Mouse (Mus musculus): ENCODE results near the gene Foxd3. TPM values are rescaled to one million over a fixed set of nuclear protein-coding genes. Genes with fewer than 3 reads are reported as not detected.
"Not testable (repeated sequence)": the region's sequence is repeated elsewhere in the genome, so short reads cannot be mapped to it uniquely, and the experiment has no call there.

Foxd3 gene
- polyA plus RNA-seq, 1 experiment from 2014 or later = 0.65 TPM

DNA sequence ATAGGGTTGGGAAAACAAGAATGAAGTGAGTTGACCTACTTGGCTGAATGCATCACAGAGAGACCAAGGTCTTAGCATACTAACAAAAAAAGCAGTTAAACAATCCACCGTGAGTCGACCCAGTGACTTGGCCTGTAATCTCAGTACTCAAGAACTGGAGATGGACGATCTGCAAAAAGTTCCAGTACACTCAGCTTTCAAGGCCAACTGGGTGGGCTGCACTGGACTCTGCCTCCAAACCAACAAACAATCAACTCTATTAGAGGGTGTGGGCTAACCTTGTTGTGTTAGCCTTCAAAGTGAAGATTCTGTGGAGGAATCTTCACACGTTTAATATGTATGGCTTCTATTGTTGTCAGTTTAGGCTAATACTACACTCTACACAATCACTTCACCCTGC, 20.1 kb upstream of the Foxd3 start:
- Histone ChIP-seq H3K27ac (replicated peaks) (no peak overlapping the region), H3K4me1 (replicated peaks; ENCODE audit: control insufficient read depth, insufficient read depth) (no peaks in the 10 kb centered on the region), H3K9ac (ENCODE audit: low read length) (no peak overlapping the region), H3K4me3 (ENCODE audit: low read depth, low read length) (no peak overlapping the region), H3K36me3 (ENCODE audit: control insufficient read depth, insufficient read depth, low read length) (no peaks in the 10 kb centered on the region), H3K27me3 (ENCODE audit: control insufficient read depth, insufficient read depth, low read length) (no peaks in the 10 kb centered on the region), H3K9me3 (ENCODE audit: control insufficient read depth, low read length) (no peaks in the 10 kb centered on the region), H3K4me2 (replicated peaks; ENCODE audit: low read depth) (no peak overlapping the region)
- no peak for DNase-seq (ENCODE audit: low spot score)
- ATAC-seq (ENCODE audit: low FRiP score, low TSS enrichment) = no peak
- TF ChIP-seq CTCF (IDR thresholded peaks at IDR 0.05; ENCODE audit: low read depth) = no peak
- TF ChIP-seq EP300 (optimal IDR thresholded peaks at IDR 0.05) = no peak
- WGBS = 58% methylated on average over 4 of the region's 4 CpGs

DNA sequence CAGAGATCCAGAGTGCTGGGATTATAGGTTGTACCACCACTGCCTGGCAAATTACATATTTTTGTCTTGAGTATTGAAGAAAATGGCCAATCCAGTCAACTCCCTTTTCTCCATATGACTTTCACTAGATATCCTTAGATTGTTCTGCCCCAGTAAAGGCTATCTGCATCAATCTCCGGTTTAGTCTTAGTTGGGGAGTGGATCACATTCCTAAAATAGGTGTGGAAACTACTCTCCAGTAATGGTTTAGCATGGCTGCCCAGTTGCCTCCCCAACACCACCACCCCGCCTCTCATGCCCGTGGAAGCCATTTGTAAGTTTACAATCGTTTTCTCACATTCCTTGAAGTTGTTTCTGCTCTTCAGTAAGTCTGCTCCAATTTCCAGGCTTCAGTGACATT, 19.4 kb upstream of the Foxd3 start:
- Histone ChIP-seq H3K4me2 (replicated peaks; ENCODE audit: low read depth) (no peak overlapping the region), H3K27me3 (ENCODE audit: control insufficient read depth, insufficient read depth, low read length) (no peaks in the 10 kb centered on the region), H3K4me3 (ENCODE audit: low read depth, low read length) (no peak overlapping the region), H3K27ac (replicated peaks) (no peak overlapping the region), H3K4me1 (replicated peaks; ENCODE audit: control insufficient read depth, insufficient read depth) (no peaks in the 10 kb centered on the region), H3K36me3 (ENCODE audit: control insufficient read depth, insufficient read depth, low read length) (no peaks in the 10 kb centered on the region), H3K9me3 (ENCODE audit: control insufficient read depth, low read length) (no peaks in the 10 kb centered on the region), H3K9ac (ENCODE audit: low read length) (no peak overlapping the region)
- ATAC-seq (ENCODE audit: low FRiP score, low TSS enrichment) = no peak
- no peak for TF ChIP-seq CTCF (IDR thresholded peaks at IDR 0.05; ENCODE audit: low read depth)
- no peak for TF ChIP-seq EP300 (optimal IDR thresholded peaks at IDR 0.05)
- 76% methylated on average over 4 of the region's 4 CpGs for WGBS
- DNase-seq (ENCODE audit: low spot score) = no peak

DNA sequence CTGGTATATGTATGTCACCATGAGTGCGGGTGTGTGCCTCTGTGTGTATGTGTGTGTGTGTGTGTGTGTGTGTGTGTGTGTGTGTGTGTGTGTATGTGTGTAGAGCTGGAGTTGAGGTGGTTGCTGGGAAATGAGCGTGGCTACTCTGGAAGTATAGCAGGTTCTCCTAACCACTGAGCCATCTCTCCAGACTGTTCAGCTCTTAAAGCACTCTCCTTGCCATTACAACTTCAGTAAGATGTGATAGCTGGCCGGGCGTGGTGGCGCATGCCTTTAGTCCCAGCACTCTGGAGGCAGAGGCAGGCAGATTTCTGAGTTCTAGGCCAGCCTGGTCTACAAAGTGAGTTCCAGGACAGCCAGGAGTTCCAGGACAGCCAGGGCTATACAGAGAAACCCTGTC, 15.5 kb upstream of the Foxd3 start:
- H3K9me3 ChIP-seq (ENCODE audit: control insufficient read depth, low read length); H3K36me3 ChIP-seq (ENCODE audit: control insufficient read depth, insufficient read depth, low read length); H3K4me1 ChIP-seq (replicated peaks; ENCODE audit: control insufficient read depth, insufficient read depth); DNase-seq (ENCODE audit: low spot score); H3K27me3 ChIP-seq (ENCODE audit: control insufficient read depth, insufficient read depth, low read length); H3K4me3 ChIP-seq (ENCODE audit: low read depth, low read length); H3K27ac ChIP-seq (replicated peaks); ATAC-seq (ENCODE audit: low FRiP score, low TSS enrichment); H3K4me2 ChIP-seq (replicated peaks; ENCODE audit: low read depth); H3K9ac ChIP-seq (ENCODE audit: low read length): not testable (repeated sequence)
- 94% methylated on average over 5 of the region's 5 CpGs for WGBS

DNA sequence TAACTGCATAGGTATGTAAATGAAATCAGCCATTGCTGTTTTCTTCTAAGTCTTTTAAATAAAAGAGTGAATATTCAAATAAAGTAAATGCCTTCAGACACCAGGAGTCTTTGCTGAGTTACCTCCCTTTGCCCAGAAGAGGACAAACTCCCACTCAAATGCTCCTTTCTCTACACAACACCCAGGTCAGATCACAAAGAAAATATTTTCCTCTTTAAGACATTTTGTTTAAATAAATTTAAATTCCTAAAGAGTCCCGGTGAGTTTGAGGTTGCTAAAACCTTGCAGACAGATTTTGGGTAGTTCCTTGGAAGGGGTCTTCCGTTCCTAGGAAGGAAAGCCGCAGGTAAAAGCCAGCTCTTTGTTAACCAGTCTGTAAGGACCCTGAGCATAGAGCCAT, 14.2 kb upstream of the Foxd3 start:
- no peaks in the 10 kb centered on the region for H3K4me1 ChIP-seq (replicated peaks; ENCODE audit: control insufficient read depth, insufficient read depth)
- no peak overlapping the region for H3K4me2 ChIP-seq (replicated peaks; ENCODE audit: low read depth)
- H3K4me3 ChIP-seq (ENCODE audit: low read depth, low read length) = no peak overlapping the region
- no peak for TF ChIP-seq CTCF (IDR thresholded peaks at IDR 0.05; ENCODE audit: low read depth)
- TF ChIP-seq EP300 (optimal IDR thresholded peaks at IDR 0.05) = no peak
- no peak for DNase-seq (ENCODE audit: low spot score)
- no peak overlapping the region for H3K9ac ChIP-seq (ENCODE audit: low read length)
- no peaks in the 10 kb centered on the region for H3K36me3 ChIP-seq (ENCODE audit: control insufficient read depth, insufficient read depth, low read length)
- no peak for ATAC-seq (ENCODE audit: low FRiP score, low TSS enrichment)
- WGBS = 28% methylated on average over 3 of the region's 3 CpGs
- H3K27ac ChIP-seq (replicated peaks) = no peak overlapping the region
- no peaks in the 10 kb centered on the region for H3K9me3 ChIP-seq (ENCODE audit: control insufficient read depth, low read length)
- H3K27me3 ChIP-seq (ENCODE audit: control insufficient read depth, insufficient read depth, low read length) = no peaks in the 10 kb centered on the region

DNA sequence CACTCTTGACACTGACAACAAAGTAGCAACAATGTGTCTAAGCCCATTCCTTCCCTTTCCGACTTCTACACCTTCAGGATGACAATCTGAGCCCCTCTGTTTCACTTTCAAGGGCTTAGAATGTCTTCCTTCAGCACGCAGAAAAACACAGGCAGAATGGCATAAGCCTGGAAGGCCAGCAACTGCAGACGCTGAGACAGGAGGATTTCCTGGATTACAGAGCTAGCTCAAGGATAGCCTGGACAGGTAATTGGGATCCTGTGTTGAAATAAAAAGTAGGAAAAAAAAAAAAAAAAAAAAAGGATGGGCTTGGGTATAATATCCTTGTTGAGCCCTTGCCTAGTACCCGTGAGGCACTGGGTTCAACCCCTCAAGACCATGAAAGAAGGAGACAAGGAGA, 10.5 kb upstream of the Foxd3 start:
- DNase-seq (ENCODE audit: low spot score) (no peak), ATAC-seq (ENCODE audit: low FRiP score, low TSS enrichment) (no peak)
- Histone ChIP-seq H3K27ac (replicated peaks) (no peak overlapping the region), H3K36me3 (ENCODE audit: control insufficient read depth, insufficient read depth, low read length) (no peaks in the 10 kb centered on the region), H3K27me3 (ENCODE audit: control insufficient read depth, insufficient read depth, low read length) (peaks cover 9% of the 10 kb centered on the region), H3K9ac (ENCODE audit: low read length) (no peak overlapping the region), H3K9me3 (ENCODE audit: control insufficient read depth, low read length) (no peaks in the 10 kb centered on the region), H3K4me3 (ENCODE audit: low read depth, low read length) (no peak overlapping the region), H3K4me2 (replicated peaks; ENCODE audit: low read depth) (no peak overlapping the region), H3K4me1 (replicated peaks; ENCODE audit: control insufficient read depth, insufficient read depth) (no peaks in the 10 kb centered on the region)
- WGBS = 83% methylated on average over 4 of the region's 4 CpGs
- TF ChIP-seq CTCF (IDR thresholded peaks at IDR 0.05; ENCODE audit: low read depth) = no peak
- no peak for TF ChIP-seq EP300 (optimal IDR thresholded peaks at IDR 0.05)

DNA sequence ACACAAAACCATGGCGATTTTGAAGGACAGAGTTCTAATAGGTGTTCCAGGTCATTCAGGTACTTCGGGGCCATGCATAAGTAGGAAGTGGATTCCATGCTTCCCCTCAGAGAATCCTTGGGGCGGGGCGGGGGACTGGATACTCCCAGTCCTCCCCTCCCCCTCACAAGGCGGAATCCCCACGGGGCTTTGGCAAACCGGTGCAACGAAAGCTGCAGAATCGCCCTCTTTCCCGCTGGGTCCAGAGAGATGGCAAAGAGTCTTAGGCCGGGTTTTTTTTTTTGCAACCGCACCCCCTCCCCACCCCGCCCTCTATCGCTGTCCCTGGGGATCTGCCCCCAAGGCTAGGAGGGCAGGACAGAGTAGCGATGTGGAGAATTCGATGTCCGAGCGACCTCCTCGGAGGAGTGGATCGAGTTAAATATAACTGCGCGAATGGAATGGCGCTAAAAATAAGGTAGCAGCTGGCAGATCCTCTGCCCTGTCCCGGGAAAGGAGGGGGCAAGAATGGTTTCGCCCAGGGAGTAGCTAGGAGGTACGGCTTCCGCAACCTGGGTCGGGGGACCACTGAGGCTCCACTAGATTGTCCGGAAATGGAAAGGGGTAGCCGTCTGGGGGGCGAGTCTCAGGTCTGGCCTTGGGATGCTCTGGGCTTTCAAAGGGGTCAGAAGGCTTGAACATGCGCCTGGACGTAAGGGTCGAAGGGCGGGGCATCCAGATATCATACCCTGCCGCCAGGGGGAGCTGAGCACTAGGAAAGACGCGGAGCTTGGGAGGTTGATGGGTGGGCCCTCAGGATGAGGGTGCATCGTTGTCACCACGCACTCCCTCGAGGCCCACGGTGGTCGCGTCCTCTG, 5.8 kb upstream of the Foxd3 start:
- H3K27me3 ChIP-seq (ENCODE audit: control insufficient read depth, insufficient read depth, low read length) = peaks cover 32% of the 10 kb centered on the region
- ATAC-seq (ENCODE audit: low FRiP score, low TSS enrichment) (no peak), DNase-seq (ENCODE audit: low spot score) (no peak)
- no peak overlapping the region for H3K27ac ChIP-seq (replicated peaks)
- H3K36me3 ChIP-seq (ENCODE audit: control insufficient read depth, insufficient read depth, low read length) = no peaks in the 10 kb centered on the region
- no peak overlapping the region for H3K4me2 ChIP-seq (replicated peaks; ENCODE audit: low read depth)
- H3K4me1 ChIP-seq (replicated peaks; ENCODE audit: control insufficient read depth, insufficient read depth) = no peaks in the 10 kb centered on the region
- H3K9ac ChIP-seq (ENCODE audit: low read length) = no peak overlapping the region
- no peaks in the 10 kb centered on the region for H3K9me3 ChIP-seq (ENCODE audit: control insufficient read depth, low read length)
- 4% methylated on average over 44 of the region's 44 CpGs for WGBS
- TF ChIP-seq EP300 (optimal IDR thresholded peaks at IDR 0.05) = no peak
- peak; percentile 57 for TF ChIP-seq CTCF (IDR thresholded peaks at IDR 0.05; ENCODE audit: low read depth)
- H3K4me3 ChIP-seq (ENCODE audit: low read depth, low read length) = no peak overlapping the region

Data from stomach, postnatal 0 days (tissue).